Mouse (Mus musculus) spleen, adult 2 months (tissue): ENCODE measurements at regions not wholly inside any gene's neighbourhood (a gene's known extent, or its start where the extent isn't known, plus 50 kb on each side); places are given as distances from the start of the nearest gene placed in this dataset.

Experiments used
- CTCF ChIP-seq: fragments of 200-500 bp; IDR thresholded peaks from 2 replicates; pipeline ENCODE4 v1.5.1; 2011; ENCODE audit warnings: mild to moderate bottlenecking, inconsistent platforms; ENCODE audit not compliant: insufficient read depth, insufficient read length, insufficient replicate concordance; ENCODE audit errors: extremely low read depth
- POLR2A ChIP-seq: fragments of 200-500 bp; IDR thresholded peaks from 2 replicates; pipeline ENCODE4 v1.6.1; 2011; ENCODE audit warnings: low read depth, low read length, inconsistent platforms

DNA sequence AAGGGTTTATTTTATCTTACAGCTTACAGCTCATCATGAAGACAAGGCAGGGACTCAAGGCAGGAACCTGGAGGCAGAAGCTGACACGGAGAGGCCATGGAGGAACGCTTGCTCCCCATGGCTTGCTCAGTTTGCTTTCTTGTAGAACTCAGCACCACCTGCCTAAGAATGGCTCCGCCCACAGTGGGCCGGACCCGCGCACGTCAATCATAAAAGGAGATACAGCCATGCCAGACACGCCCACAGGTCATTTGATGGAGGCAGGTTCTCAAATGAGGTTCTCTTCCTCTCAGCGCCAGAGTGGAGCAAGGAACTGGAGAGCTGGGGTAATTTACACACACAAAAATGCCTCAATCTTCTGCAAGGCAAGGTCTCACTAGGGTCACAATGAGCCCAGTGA is 78.0 kb upstream of the 1700021F07Rik start:
- TF ChIP-seq CTCF, result no peak
- TF ChIP-seq POLR2A, result no peak
